Mouse (Mus musculus) thymus, postnatal 0 days (tissue): Measurements from ENCODE around the gene Spdye4b. TPM values are rescaled to one million over a fixed set of nuclear protein-coding genes. Genes with fewer than 3 reads are reported as not detected.
"Not testable (repeated sequence)": the region's sequence is repeated elsewhere in the genome, so short reads cannot be mapped to it uniquely, and the experiment has no call there.

Experiments
- DNase-seq: peaks from one replicate; pipeline ENCODE4 v3.0.0-alpha.2; 2015; ENCODE audit warnings: low spot score
- polyA plus RNA-seq: library from polyadenylated mRNA; unstranded; fragments of >200 nt; fragmentation: Nextera tagmentation; extraction: Ambion mirVana; gene quantifications from 2 replicates; pipeline ENCODE4 v1.2.1, GENCODE M21; 2015

The Spdye4b gene
- 0.08 TPM in 1 of 2 replicates, not detected in the other for polyA plus RNA-seq

DNA sequence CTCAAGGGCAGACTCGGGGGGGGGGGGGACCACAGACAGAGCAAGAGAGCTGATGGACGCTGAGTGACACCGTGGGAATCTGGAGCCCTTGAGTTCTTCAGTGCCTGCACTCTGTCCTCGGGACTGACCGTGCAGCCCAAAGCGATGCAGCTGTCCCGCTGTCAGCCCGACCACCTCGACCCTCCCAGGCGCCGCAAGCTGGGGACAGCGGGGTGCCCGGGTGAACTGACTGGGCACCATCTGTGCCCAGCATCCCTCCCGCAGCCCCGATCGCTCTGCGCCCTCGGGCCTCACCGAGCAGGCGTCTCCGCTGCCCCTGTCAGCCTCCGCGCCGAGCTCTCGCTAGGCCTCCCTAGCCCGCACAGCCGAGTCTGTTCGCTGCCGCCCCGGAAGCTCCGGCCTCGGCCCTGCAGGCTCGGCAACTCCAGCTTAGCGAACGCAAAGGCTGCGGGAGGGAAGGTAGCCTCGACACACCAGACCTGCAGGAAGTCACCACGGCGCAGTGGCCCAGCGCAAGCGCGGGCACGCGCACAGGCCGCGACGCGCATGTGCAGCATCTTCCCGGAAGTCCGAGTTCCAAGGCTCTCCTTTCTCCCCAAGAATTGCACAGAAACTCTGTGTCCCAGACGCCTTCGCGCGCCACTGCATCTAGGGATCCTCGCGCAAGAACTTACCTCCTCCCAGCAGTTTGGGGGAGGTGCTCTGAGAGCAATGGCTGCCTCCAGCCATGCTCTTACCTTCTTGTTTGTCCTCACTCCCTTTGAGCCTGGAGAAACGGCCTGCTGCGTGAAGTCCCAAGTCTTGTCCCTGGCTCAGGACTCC is at the start of gene Spdye4b, which contains the start of gene Rbak:
Spdye4b (plus strand) TSS at position 763 of the 822 bp plus-strand sequence.
Rbak (minus strand) TSS at position 521 of the 822 bp plus-strand sequence.
- DNase-seq = peak; percentile 95

DNA sequence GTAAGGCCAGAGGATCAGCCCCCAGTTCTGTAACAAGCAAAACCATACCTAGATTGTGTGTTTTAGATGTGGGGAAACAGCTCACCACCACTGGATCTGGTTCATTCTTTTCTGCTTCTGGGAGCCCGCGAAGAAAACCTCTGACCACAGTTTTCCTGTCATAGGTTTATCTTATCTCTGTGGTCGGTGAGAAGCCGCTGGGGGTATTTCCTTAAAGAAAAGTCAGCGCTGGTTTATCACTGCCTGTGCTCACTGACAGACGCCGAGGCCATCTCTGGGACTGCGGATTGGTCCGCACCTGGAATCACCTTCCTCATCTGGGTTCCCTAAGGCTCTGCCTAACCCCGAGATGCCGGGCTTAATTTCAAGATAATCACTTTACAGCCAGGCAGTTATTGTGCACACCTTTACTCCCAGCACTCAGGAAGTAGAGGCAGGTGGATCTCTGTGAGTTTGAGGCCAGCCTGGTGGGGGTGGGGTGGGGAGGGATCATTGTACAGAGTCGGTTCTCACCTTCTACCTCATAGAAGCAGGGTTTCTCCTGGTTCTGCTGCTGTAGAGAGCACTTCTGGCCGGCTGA is 47.8 kb upstream of the Spdye4b start:
- DNase-seq = peak; percentile 73

DNA sequence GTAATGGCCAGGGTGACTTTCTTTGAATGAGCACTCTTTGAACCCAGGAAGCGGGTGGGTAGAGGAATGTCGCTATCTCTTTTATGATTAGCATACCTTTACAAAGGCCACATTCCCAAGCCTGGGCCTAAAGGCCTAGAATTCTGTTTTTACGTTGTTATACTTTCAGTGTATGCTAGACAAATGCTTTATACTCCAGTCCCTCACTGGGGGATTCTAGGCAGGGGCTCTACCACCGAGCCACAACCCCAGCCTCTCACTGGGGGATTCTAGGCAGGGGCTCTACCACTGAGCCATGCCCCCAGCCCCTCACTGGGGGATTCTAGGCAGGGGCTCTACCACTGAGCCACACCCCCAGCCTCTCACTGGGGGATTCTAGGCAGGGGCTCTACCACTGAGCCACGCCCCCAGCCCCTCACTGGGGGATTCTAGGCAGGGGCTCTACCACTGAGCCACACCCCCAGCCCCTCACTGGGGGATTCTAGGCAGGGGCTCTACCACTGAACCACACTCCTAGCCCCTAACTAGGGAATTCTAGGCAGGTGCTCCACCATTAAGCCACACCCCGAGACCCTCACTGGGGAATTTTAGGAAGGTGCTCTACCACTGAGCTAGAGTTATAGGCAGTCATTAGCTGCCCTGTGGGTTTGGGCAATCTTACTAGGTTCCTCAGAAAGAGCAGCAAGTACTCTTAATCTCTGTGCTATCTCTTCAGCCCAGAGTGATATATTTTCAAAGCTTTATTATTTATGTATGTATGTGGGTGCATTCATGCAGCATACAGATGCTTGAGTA is 46.4 kb upstream of the Spdye4b start:
- not testable (repeated sequence) for DNase-seq

DNA sequence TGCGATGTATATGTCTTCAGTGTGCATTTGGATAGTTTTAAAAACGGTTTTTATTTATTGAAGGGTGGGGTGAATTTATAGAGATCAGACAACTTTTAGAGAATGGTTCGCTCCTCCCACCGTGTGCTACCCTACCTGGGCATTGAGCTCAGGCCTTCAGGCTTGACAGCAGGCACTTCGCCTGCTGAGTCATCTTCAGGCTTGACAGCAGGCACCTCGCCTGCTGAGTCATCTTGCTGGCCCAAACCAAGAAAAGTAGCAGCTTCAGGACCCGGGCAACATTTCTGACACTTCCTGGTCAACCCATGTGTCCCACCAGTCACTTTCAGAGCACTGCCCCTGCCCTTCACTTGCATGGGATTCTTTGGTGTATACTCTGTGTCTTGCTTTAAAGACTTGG is 45.8 kb upstream of the Spdye4b start:
- no peak for DNase-seq

DNA sequence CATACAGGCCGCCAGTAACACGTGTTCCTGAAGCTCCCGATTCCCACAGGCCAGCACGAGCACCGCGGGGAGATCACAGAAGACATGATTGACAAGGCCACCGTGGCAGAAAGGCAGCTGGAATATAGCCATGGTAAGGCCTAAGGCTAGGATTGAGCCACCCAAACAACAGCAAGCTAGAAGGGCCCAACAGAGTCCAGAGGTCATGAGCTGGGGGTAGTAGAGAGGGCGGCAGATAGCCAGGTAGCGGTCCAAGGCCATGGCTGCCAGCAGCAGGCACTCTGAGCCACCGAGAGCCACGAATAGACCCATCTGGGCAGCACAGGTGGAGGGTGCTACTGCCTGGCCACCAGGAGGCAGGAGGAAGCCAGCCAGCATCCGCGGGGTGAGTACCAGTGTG is 43.2 kb upstream of the Spdye4b start:
- DNase-seq = no peak

DNA sequence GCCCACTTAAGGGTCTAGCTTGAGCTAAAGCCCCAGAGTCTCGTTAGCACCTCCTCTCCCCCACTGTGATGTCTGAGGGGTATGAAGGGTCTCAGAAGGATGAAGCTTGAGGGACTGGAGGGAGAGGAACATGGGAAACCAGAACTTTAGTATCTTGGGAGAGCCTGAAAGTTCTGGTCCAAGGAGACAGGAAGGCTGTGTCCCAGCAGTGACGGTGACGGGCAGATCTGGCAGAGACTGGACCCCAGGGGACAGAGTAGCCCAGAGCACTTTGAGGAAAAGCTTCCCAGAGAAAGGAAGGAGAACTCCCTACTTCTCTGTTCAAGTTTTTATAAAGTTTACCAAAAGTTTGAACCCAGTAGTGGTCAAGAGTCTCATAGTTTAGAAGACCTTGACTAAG is 33.3 kb upstream of the Spdye4b start, which contains the start of gene Olfr718-ps1:
Olfr718-ps1 (minus strand) TSS at position 101 of the 400 bp plus-strand sequence.
- DNase-seq = no peak

DNA sequence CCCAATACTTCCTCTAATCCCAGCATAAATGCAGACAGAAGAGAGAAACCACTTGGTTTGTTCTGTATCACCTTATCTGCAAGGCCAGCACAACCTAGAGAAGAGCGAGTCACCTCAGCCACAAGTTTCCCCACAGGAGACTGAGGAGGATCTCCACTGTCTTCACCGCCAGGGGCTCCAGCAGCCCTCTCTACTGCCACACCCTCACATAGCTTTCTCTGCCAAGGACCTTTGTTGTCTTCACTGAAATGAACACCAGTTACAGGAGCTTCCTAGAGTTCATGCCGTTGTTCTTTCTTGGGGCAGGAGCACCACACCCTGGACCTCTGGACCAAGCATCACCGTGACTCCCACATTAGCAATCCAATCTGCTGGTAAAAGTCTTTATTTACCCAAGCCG is 32.2 kb upstream of the Spdye4b start:
- no peak for DNase-seq

DNA sequence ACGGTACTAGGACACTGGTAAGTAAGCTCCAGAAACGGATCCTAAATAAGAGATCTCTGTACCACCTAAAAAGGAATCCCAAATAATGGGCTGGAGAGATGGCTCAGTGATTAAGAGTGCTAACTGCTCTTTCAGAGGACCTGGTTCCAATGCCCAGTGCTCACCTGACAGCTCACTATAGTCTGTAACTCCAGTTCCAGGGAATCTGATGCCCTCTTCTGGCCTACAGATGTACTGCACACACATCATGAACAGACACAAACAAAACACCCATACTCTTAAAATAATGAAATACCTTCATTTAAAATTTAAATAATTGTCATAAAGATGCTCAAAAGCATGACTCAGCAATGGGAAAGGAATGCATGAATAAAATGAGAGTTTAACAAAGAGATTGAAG is 31.3 kb upstream of the Spdye4b start:
- no peak for DNase-seq

DNA sequence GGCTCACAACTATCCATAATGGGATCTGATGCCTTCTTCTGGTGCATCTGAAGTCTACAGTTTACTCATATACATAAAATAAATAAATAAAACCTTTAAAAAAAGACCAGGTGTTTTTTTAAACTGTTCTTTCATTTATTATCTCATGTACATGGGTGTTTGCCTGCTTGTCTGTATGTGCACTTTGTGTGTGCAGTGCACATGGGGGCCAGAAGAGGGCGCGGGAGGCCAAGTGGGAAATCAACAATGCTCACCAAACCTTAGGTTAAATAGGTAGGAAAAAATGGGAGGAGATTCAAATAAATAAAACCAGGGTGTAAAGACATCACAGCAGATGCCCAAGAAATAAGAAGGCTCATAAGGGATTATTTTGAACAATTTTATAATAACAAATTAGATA is 30.8 kb upstream of the Spdye4b start:
- DNase-seq = no peak

DNA sequence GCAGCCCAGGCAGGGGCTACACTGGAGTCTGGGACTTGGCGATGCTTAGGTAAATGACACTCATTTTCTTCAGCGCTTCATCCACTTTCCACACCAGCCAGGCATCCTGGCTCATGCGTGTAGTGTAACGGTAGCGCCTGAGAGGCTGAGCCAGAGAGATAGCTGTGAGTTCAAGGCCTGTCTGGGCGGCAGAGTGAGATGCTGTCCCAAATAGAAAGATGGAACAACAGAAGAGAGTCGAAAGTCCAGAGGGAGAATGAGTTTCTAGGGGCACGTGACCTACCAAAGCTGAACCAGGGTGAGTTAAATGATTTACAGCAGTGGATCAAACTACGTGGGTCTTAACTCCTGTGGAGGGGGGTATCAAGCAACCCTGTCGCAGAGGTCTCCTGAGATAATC is 27.1 kb upstream of the Spdye4b start:
- DNase-seq = no peak

DNA sequence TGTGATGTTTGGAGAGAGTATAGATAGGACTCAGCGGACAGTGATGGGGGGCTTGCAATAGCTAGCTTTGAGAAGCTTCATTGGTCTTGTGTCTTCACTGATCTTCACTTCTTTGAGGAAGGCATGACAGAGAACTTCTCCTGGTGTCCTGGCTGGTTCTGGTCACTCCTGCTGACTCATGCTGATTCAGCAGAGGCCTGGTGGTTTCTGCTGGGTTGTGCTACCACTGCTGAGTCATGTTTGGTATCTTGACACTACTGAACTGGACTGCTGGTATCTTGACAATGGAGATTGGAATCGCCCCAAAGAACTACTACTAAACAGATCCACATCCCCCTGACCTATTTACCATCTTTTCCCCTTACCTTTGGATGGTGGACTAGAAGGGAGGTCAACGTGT is 25.3 kb upstream of the Spdye4b start:
- no peak for DNase-seq

DNA sequence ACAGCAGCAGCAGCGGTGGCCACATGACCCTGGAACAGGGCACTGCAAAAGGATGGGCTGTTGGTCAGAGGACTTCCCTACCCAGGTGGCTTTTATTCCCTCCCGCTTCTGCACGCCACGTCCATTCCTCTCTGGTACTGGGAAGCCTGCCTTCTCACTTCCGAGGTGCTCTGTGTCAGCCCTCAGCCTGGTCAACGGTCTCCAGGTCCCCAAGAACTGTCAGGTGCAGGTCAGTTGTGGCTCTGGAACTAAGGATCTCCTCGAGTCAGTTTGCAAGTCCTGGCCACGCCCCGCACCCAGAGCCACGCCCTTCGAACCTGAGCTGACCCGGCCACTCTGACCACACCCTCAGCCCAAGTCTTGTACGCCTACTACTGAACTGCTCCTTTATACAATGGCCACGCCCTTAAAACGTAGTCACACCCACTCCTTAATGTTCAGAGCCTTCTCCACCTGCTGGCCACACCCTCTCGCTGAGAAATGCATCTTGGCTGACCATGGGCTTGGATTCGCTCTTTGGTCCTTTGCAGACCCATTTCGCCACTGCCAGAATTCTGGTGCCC is 15.2 kb upstream of the Spdye4b start:
- no peak for DNase-seq

DNA sequence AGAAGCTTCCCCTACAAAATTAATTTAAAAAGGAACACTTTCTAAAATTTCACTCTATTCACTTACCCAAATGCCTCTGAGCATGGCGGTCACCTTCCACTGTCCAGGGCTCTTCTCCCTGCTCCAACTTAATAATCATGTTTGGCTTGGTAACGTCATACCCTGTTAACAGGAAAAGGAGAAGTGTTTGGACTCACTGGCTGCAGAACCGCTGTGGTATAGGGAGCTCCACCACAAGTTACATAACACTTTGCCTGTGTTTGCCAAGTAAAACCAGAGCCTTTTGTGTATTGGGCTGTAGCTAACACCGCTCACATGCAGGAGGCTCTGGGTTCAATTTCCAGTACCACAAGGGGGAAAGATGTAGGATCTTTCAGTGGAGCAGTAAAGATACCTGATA is 4.8 kb upstream of the Spdye4b start:
- no peak for DNase-seq

DNA sequence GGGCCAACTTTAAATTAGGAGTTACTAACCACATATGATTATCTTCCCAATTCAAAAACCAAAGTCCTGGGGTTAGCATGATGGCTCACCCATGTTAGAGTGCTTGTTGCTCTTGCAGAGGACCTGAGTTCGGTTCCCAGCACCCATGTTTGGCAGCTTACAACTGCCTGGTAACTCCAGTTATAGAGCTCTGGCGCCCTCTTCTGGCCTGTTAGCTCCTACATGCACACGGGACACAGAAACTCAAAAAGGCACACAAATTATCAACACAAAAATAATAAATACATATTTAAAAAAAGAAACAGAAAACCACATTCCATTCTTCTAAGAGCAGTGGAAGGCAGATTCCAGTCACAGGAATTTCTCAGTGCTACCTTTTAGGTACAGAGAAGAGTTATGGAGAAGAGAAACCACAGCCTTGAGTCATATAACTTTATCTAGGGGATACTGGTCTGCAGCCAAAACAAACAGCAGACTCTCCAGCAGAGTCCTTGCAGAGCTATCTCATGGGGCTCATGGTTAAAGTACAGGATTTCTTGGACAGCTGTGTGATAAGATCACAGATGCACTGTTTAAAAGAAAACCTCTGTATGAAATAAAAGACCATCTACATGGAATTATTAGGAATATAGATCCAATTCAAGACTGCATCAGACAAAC is 3.1 kb upstream of the Spdye4b start:
- no peak for DNase-seq

DNA sequence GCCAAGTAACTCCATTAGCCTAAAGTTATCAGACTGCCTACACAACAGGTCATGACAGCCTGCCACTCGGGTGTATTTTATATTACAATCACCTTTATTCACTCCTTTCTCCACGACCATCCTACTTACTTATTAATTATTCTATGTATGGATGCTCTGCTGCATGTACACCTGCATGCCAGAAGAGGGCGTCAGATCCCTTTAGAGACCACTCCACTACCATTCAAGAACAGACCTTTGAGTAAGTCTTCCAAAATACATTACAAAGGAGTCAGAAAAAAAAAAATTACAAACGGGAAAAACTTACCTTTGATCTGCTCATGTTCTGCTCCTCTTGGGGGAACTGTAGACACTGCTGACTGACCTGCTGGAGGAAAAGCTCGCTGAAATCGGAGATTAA is 1.6 kb upstream of the Spdye4b start:
- DNase-seq = peak; percentile 39

DNA sequence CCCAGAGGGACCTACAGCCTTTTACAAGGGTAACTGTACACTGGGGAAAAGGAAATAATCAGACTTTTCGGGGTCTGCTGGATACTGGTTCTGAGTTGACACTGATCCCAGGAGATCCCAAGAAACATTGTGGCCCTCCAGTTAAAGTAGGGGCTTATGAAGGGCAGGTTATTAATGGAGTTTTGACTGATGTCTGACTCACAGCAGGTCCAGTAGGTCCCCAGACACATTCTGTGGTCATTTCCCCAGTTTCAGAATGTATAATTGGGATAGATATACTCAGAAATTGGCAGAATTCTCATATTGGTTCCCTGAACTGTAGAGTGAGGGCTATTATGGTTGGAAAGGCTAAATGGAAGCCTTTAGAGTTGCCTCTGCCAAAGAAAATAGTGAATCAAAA is 7.2 kb downstream of the Spdye4b start:
- not testable (repeated sequence) for DNase-seq

DNA sequence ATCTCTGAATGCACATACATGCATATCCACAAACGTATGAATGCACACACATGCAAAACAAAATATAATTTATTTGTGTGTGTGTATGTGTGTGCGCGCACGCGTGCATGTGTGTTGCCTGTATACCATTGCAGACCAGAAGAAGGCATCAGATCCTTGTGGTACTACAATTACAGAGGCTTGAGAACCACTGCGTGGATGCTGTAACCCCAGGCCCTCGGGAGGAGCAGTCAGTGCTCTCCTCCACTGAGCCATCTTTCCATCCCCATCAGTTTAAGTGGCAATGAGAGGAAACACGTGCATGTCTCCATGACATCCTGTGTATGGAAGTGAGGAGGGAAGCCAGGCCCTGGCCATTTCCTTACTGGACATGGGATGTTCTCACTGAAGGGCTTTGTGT is 12.0 kb downstream of the Spdye4b start:
- DNase-seq = no peak

DNA sequence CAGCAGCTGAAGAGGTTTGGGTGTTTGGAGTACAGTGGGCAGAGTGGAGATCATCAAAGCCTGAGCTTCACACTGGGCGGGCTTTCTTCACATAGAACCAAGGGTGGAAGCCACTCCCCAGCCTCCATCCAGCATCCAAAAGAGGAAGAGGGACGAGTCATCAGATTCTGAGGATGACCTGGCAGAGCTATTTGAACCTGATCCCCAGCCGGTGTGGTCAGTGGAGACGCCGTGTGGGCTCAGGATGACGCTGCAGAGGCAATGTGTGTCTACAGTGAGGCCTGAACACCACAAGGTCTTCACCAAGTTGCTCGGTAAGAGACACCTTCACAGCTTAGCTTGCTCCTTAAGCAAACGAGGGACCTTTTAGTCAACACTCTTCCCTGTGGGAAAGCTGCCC is 13.9 kb downstream of the Spdye4b start:
- not testable (repeated sequence) for DNase-seq

DNA sequence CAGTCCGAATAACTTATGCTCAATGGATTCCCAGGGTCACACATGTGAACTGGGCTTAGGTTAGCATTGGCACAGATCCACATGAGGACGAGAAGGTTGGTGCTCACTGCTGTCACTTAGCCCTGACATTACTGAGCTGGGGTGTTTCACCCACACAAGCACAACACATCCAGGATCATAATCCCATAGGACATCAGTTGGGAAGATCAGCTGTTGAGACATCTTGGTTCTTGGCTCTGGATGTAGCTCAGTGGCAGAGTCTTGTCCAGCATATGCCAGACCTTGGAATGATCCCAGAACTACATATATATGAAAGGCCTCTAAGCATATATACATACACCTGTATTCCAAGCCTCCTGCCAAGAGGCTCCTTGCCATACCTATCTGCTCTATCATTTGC is 14.3 kb downstream of the Spdye4b start:
- no peak for DNase-seq

DNA sequence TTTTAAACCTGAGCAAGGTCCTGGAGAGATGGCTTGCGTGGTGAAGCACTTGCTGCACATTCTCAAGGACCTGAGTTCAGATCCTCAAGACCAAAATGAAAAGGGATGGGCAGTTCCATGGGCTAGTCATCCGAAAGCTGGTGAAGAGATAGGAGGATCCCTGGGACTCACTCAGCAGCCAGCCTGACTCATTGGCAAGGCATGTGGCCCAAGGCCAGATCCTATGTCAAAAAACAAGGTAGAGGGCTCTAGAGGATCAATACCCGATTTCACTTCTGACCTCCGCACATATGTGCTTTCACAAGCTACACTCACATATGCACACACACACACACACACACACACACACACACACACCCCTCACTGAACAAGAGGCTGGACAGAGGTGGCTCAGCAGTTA is 15.7 kb downstream of the Spdye4b start:
- no peak for DNase-seq

DNA sequence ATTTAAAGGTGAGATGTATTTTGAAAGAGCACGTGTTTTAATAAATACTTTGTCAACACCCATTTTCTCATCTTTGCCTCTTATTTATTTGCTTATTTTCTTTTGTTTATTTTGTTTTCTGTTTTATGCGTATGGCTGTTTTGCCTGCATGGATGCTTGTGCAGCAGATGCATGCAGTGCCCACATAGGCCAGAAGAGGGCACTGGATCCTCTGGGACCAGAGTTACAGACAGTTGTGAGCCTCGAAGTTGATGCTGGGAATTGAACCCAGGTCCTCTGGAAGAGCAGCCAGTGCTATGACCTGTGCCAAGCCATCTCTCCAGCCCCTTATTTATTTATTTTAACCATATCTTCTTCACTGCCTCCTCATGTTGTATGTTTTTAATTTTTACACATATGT is 24.2 kb downstream of the Spdye4b start:
- no peak for DNase-seq
